Mouse (Mus musculus): ENCODE data around the gene Spin2e. TPM values are rescaled to one million over a fixed set of nuclear protein-coding genes. Genes with fewer than 3 reads are reported as not detected.
"Not testable (repeated sequence)": the region's sequence is repeated elsewhere in the genome, so short reads cannot be mapped to it uniquely, and the experiment has no call there.

The Spin2e gene
- polyA plus RNA-seq (2014; fragmentation: Nextera tagmentation; extraction: Ambion mirVana), result not detected in 2 replicates

DNA sequence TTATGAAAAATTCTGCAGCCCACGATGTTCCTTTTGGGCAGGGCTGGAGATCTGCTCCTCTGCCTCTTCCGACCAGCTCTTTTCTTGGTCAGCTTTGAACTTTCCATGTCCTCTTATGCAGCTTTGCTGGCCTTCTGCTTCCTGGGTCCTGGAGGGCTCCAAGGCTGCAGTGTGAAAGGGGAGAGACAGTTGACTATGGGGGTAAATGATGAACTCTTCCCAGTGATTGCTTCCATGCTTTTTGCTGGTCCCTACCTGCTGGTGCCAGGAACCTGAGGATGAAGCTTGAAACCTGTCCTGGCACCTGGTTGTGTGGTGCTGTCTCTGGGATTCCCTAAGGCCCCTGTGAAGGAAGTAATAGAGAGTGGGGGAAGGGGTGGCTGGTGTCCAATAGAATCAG, at the start of gene Spin2e:
TSS of gene Spin2e (minus strand) at position 101 of the 400 bp plus-strand sequence.
- not testable (repeated sequence) for ATAC-seq (ENCODE audit: low FRiP score, low TSS enrichment); H3K4me2 ChIP-seq (ENCODE audit: low read length); H3K36me3 ChIP-seq (ENCODE audit: control insufficient read depth, insufficient read depth, low read length); H3K27me3 ChIP-seq (ENCODE audit: control insufficient read depth, insufficient read depth, low read length); H3K9me3 ChIP-seq (ENCODE audit: control insufficient read depth, low read length); H3K9ac ChIP-seq (replicated peaks; ENCODE audit: low read length); DNase-seq; H3K4me3 ChIP-seq (replicated peaks; ENCODE audit: low read depth, low read length); H3K4me1 ChIP-seq (ENCODE audit: control insufficient read depth, insufficient read depth, low read length); H3K27ac ChIP-seq (replicated peaks; ENCODE audit: low read depth, low read length)
- WGBS, result 78% methylated on average over 1 of the region's 2 CpGs

DNA sequence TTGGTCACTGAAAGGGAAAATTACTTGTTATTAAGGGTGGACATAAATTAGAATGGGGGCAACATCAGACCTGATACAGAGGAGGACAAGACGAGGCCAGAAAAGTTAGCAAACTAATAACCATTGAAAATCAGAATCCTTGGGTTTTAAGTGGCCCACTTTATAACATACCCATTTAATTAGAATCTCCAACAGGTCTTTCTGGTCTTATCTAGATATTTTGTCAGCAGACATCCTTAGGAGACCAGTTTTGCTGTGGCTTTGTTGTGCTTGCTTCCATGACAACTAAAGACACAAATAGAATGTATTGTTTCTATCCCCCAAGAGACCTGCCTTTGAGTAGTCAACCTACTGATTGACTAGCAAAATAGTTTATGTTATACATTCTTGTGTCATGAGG, 44.5 kb downstream of the Spin2e start, which contains the start of gene Gm21883:
TSS of gene Gm21883 (minus strand) at position 101 of the 400 bp plus-strand sequence.
- H3K36me3 ChIP-seq (ENCODE audit: control insufficient read depth, insufficient read depth, low read length); H3K27me3 ChIP-seq (ENCODE audit: control insufficient read depth, insufficient read depth, low read length); ATAC-seq (ENCODE audit: low FRiP score, low TSS enrichment); H3K4me3 ChIP-seq (replicated peaks; ENCODE audit: low read depth, low read length); H3K9ac ChIP-seq (replicated peaks; ENCODE audit: low read length); H3K4me1 ChIP-seq (ENCODE audit: control insufficient read depth, insufficient read depth, low read length); H3K27ac ChIP-seq (replicated peaks; ENCODE audit: low read depth, low read length); H3K9me3 ChIP-seq (ENCODE audit: control insufficient read depth, low read length); DNase-seq; H3K4me2 ChIP-seq (ENCODE audit: low read length): not testable (repeated sequence)
- no CpG with 5 or more reads among the region's 1 CpGs for WGBS

Other genes starting within 250 kb of the Spin2e start
- not detected in 2 replicates for gene Btbd35f19, start 235.0 kb downstream of the Spin2e start, polyA plus RNA-seq (2014; fragmentation: Nextera tagmentation; extraction: Ambion mirVana)
- not detected in 2 replicates for gene Gm21883, start 44.6 kb downstream of the Spin2e start, polyA plus RNA-seq (2014; fragmentation: Nextera tagmentation; extraction: Ambion mirVana)
- gene Btbd35f25, start 98.2 kb upstream of the Spin2e start, polyA plus RNA-seq (2014; fragmentation: Nextera tagmentation; extraction: Ambion mirVana), result not detected in 2 replicates

All from midbrain, embryonic 14.5 days (tissue).